Mouse (Mus musculus) Patski (cell line): Measurements from ENCODE around the gene Npnt. TPM values are rescaled to one million over a fixed set of nuclear protein-coding genes. Genes with fewer than 3 reads are reported as not detected.

Experiments used
- ATAC-seq: fragments of 100-300 bp; one replicate; pipeline ENCODE4 v1.8.0; 2021
- CTCF ChIA-PET: fragments of 350-600 bp; sonication (Branson Sonifier 250); formaldehyde crosslinking; loops from one replicate; lab custom pipeline; 2022; ENCODE audit warnings: inconsistent platforms; lab: Charles Lee
- POLR2A ChIA-PET: fragments of 350-600 bp; sonication (Branson Sonifier 250); formaldehyde crosslinking; loops from one replicate; lab custom pipeline; 2022; ENCODE audit warnings: antibody characterized with exemption, inconsistent platforms; lab: Charles Lee
- DNase-seq: peaks from one replicate; pipeline ENCODE4 v3.0.0-alpha.2; 2011; ENCODE audit warnings: low read depth, low spot score
- H3K27me3 ChIP-seq: fragments of 371-371 bp; one replicate; pipeline ENCODE4 v1.5.1; 2021
- CTCF ChIP-seq: fragments of 100-300 bp; IDR thresholded peaks from one replicate; pipeline ENCODE4 v1.5.1; 2021
- in situ Hi-C: fragments of 300-500 bp; cut with MboI; formaldehyde crosslinking; loops from 3 replicates; pipeline ENCODE4 v1.11.1; 2018; ENCODE audit warnings: low pct_unique_long_range_greater_than_20kb, mixed read lengths
- polyA plus RNA-seq: library from polyadenylated mRNA; unstranded; gene quantifications from one replicate; pipeline ENCODE4 v1.2.3, GENCODE M21; 2021

Gene Npnt
- polyA plus RNA-seq, 1 experiment from 2014 or later, result 460 TPM

GRCm38 (mm10) chr3:132915661-132916060 is 34.4 kb downstream of the Npnt start:
- no peaks in the 10 kb centered on the region for H3K27me3 ChIP-seq
- ChIA-PET POLR2A (interaction anchor here (0.7 to 1.0 kb wide), 2 partner anchors 35 to 43 kb away, joined by 3 to 4 read pairs; no protein-coding TSS in a partner anchor), CTCF (interaction anchor here (0.7 to 2.1 kb wide), 8 partner anchors 9 to 171 kb away, joined by 3 to 9 read pairs (median 4); no protein-coding TSS in a partner anchor)
- DNase-seq (peak; percentile 77), ATAC-seq (peak; percentile 79)
- in situ Hi-C loops, result no loop called here
- TF ChIP-seq CTCF, result no peak

- no peaks in the 10 kb centered on the region for H3K27me3 ChIP-seq
- DNase-seq (no peak), ATAC-seq (no peak)
- POLR2A ChIA-PET, result interaction anchor here (1.0 kb wide), 1 partner anchor 9 kb away, joined by 3 read pairs; no protein-coding TSS in a partner anchor
- CTCF ChIA-PET, result interaction anchor here (0.8 to 1.7 kb wide), 4 partner anchors 10 to 167 kb away, joined by 3 to 8 read pairs (median 5); no protein-coding TSS in a partner anchor
- TF ChIP-seq CTCF, result no peak
- in situ Hi-C loops, result no loop called here
Observed at GRCm38 (mm10) chr3:132912420-132912819, 37.7 kb downstream of the Npnt start.

DNA sequence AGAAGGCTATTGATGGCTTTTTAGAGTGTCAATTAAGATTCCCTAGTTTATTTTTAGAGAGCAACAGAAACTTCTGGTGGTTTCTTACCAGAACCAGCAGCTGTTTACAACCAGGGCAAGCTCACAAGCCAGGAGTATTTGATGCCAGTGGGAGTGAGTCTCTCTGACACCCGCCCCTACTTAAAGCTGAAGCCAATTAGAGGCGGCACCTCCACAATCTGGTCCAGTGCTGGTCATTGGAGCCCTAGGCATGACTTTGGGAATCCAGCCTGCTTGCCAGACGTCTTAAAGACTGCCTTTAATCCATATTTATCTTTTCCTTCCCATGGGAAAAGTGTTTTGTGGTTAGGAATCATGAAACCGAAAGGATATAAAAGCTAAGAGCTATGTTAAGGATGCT is 38.4 kb downstream of the Npnt start:
- ChIA-PET CTCF (interaction anchor here (0.8 to 1.7 kb wide), 4 partner anchors 9 to 166 kb away, joined by 3 to 5 read pairs (median 4); no protein-coding TSS in a partner anchor), POLR2A (no interaction called here)
- DNase-seq (peak; percentile 64), ATAC-seq (no peak)
- TF ChIP-seq CTCF, result no peak
- no peaks in the 10 kb centered on the region for H3K27me3 ChIP-seq
- in situ Hi-C loops, result no loop called here

- DNase-seq (no peak), ATAC-seq (no peak)
- ChIA-PET CTCF (interaction anchor here (0.9 to 1.3 kb wide), 3 partner anchors 12 to 165 kb away, joined by 3 read pairs; no protein-coding TSS in a partner anchor), POLR2A (no interaction called here)
- no peaks in the 10 kb centered on the region for H3K27me3 ChIP-seq
- in situ Hi-C loops, result no loop called here
- TF ChIP-seq CTCF, result no peak
Observed at GRCm38 (mm10) chr3:132910727-132911126, 39.4 kb downstream of the Npnt start.

DNA sequence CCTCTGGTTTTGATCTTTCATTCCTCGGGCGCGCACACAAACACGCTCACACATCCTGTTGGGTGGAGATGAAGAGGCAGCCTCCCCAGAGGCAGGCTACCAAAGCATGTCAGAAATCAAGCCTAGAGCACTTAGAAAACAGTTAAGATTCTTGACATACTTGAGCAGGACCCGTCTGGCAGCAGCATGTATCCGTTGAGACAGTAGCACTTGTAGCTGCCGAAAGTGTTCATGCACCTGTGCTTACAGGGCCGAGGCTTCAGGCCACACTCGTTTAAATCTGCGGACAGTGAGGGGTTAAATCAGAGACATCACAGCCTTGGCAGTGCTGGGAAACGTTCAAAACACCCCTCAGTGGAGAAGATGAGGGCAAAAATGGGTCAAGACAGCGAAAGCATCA is 40.4 kb downstream of the Npnt start:
- in situ Hi-C loops, result no loop called here

GRCm38 (mm10) chr3:132907506-132908203 is 42.4 kb downstream of the Npnt start:
- in situ Hi-C loops, result no loop called here
- TF ChIP-seq CTCF, result no peak
- ATAC-seq, result peak; percentile 90
- ChIA-PET CTCF (interaction anchor here (0.6 to 2.3 kb wide), 8 partner anchors 9 to 159 kb away, joined by 3 to 9 read pairs (median 3); no protein-coding TSS in a partner anchor), POLR2A (interaction anchor here (0.7 to 1.5 kb wide), 3 partner anchors 9 to 42 kb away, joined by 3 to 4 read pairs (median 4); partner anchors contain the start of gene Npnt)
- no peaks in the 10 kb centered on the region for H3K27me3 ChIP-seq
- DNase-seq, result peak; percentile 64

More for the DNA sequence above, 40.4 kb downstream of the Npnt start:
- CTCF ChIA-PET, result interaction anchor here (1.0 kb wide), 1 partner anchor 13 kb away, joined by 3 read pairs; no protein-coding TSS in a partner anchor
- POLR2A ChIA-PET, result no interaction called here
- ATAC-seq (no peak), DNase-seq (no peak)
- no peaks in the 10 kb centered on the region for H3K27me3 ChIP-seq
- TF ChIP-seq CTCF, result no peak

GRCm38 (mm10) chr3:132905224-132905930 is 44.7 kb downstream of the Npnt start:
- CTCF ChIA-PET, result interaction anchor here (1.2 kb wide), 2 partner anchors 13 to 158 kb away, joined by 3 read pairs; no protein-coding TSS in a partner anchor
- ATAC-seq (no peak), DNase-seq (no peak)
- H3K27me3 ChIP-seq, result no peaks in the 10 kb centered on the region
- POLR2A ChIA-PET, result no interaction called here
- in situ Hi-C loops, result no loop called here
- no peak for TF ChIP-seq CTCF

DNA sequence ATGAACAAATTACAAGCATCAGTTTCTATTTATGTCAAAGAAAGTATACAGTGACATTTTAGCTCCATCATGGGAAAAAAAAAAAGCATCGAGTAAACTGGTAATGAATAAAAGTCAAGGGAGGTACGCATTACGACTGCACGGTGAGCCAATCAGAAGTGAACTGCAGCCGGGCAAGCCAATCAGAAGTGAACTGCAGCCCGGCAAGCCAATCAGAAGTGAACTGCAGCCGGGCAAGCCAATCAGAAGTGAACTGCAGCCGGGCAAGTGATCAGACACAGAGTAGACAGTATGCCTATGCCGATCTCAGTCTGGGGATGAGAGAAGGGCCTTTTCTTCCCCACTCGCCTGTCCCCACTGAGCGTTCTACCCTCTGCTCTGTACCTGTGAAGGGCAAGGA is 46.7 kb downstream of the Npnt start:
- DNase-seq (no peak), ATAC-seq (no peak)
- POLR2A ChIA-PET, result interaction anchor here (0.7 kb wide), 1 partner anchor 9 kb away, joined by 3 read pairs; no protein-coding TSS in a partner anchor
- CTCF ChIA-PET, result interaction anchor here (0.9 to 3.1 kb wide), 7 partner anchors 8 to 131 kb away, joined by 3 to 22 read pairs (median 4); no protein-coding TSS in a partner anchor
- H3K27me3 ChIP-seq, result no peaks in the 10 kb centered on the region
- in situ Hi-C loops, result no loop called here
- TF ChIP-seq CTCF, result no peak

- in situ Hi-C loops, result no loop called here
- ATAC-seq (no peak), DNase-seq (no peak)
- no peak for TF ChIP-seq CTCF
- no peaks in the 10 kb centered on the region for H3K27me3 ChIP-seq
- ChIA-PET POLR2A (no interaction called here), CTCF (interaction anchor here (0.9 to 3.1 kb wide), 5 partner anchors 9 to 31 kb away, joined by 3 to 22 read pairs (median 5); no protein-coding TSS in a partner anchor)
Observed at GRCm38 (mm10) chr3:132902921-132903320, 47.2 kb downstream of the Npnt start.

DNA sequence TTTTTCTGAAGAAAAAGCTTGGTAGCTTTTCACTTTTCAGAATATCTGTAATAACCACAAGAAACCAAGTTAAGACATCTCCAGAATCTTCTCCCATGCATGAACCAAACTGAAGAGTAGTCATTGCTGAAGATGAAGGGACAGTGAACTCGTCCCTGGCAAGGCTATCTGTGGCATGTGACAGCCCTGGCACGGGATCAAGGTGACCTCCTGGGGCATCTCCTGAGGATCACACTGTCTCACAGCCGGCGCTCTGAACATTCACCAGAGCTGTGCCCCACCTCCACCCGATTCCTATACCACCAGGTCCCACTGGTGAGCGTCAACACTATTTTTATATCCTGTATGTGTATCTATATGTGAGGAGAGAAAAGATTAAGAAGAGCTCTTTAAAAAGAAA is 47.9 kb downstream of the Npnt start:
- TF ChIP-seq CTCF, result no peak
- ChIA-PET CTCF (interaction anchor here (1.0 to 3.1 kb wide), 5 partner anchors 10 to 156 kb away, joined by 3 to 22 read pairs (median 5); no protein-coding TSS in a partner anchor), POLR2A (interaction anchor here (1.0 kb wide), 1 partner anchor 9 kb away, joined by 3 read pairs; no protein-coding TSS in a partner anchor)
- ATAC-seq, result no peak
- DNase-seq, result no peak
- H3K27me3 ChIP-seq, result no peaks in the 10 kb centered on the region
- in situ Hi-C loops, result no loop called here
